ENCODE assay signal across 10 mouse cellular contexts in genomic region chr4:46258774-46259173, GRCm38 (mm10).
DNase-seq lines count a peak whose midpoint lies in the region; ATAC-seq and TF ChIP-seq lines count a peak whose summit lies in the region.
"Had no signal": no experiment of that assay in that cellular context is flagged by ENCODE, and none has a peak within 500 bp of the region (broad histone marks: within the 10 kb centered on the region; RNA-seq: fewer than 3 reads in every experiment).

No protein-coding gene starts in this region.

- 0 out of 2 replicates have a peak, but pooled peaks have one; percentile 27 for ATAC-seq in forebrain, postnatal 0 days
- ATAC-seq in forebrain, embryonic 15.5 days (replicated peaks): no peak
- ATAC-seq in liver, embryonic 14.5 days (ENCODE audit: insufficient read depth): no peak
- ATAC-seq in liver, postnatal 0 days: no peak
- ATAC-seq: intestine, embryonic 16.5 days had no signal

- peak; percentile 45 for TF ChIP-seq CTCF in forebrain, postnatal 0 days (IDR thresholded peaks at IDR 0.05; ENCODE audit: low read depth)
- TF ChIP-seq CTCF in liver, embryonic 14.5 days (IDR thresholded peaks at IDR 0.05; ENCODE audit: low read depth): 0 out of 2 replicates have a peak, but pooled peaks have one; percentile 9
- no peak for TF ChIP-seq CTCF in liver, postnatal 0 days (IDR thresholded peaks at IDR 0.05; ENCODE audit: low read depth)
- TF ChIP-seq CTCF in brain, embryonic 14.5 days (IDR thresholded peaks at IDR 0.05; ENCODE audit: borderline replicate concordance, extremely low read depth, insufficient read depth, insufficient read length): peak; percentile 35; the same call in 1 of the 2 replicates

- DNase-seq in forebrain, postnatal 0 days: peak; percentile 48
- no peak for DNase-seq in liver, embryonic 14.5 days (ENCODE audit: low read depth in 3 of 3, low spot score in 3 of 3)
- no peak for DNase-seq in liver, postnatal 0 days
- peak; percentile 43 for DNase-seq in brain, embryonic 14.5 days (ENCODE audit: low read depth)
- peak; percentile 11 for DNase-seq in lung, postnatal 14 days
- DNase-seq in T-cell, adult 2 months (ENCODE audit: low spot score): no peak
- DNase-seq in adrenal gland, adult 18-20 months (ENCODE audit: low spot score in 2 of 2): no peak
- DNase-seq: adrenal gland, adult 8-10 months had no signal

- no peaks in the 10 kb centered on the region for H3K9me3 ChIP-seq in forebrain, postnatal 0 days (ENCODE audit: low read length)
- no peaks in the 10 kb centered on the region for H3K9me3 ChIP-seq in forebrain, embryonic 15.5 days
- H3K9me3 ChIP-seq in liver, embryonic 14.5 days (ENCODE audit: control insufficient read depth, low read length): no peaks in the 10 kb centered on the region
- no peaks in the 10 kb centered on the region for H3K9me3 ChIP-seq in liver, postnatal 0 days (ENCODE audit: low read length)

- H3K27ac ChIP-seq in forebrain, postnatal 0 days (ENCODE audit: low read depth, low read length): no peak overlapping the region
- H3K27ac ChIP-seq in forebrain, embryonic 15.5 days (replicated peaks): no peak overlapping the region
- no peak overlapping the region for H3K27ac ChIP-seq in liver, embryonic 14.5 days
- no peak overlapping the region for H3K27ac ChIP-seq in liver, postnatal 0 days (ENCODE audit: low read depth)

- no peak for TF ChIP-seq POLR2A in brain, embryonic 14.5 days (IDR thresholded peaks at IDR 0.05; ENCODE audit: borderline replicate concordance, extremely low read depth, insufficient read depth, insufficient read length, poor library complexity, severe bottlenecking)

- no peaks in the 10 kb centered on the region for H3K4me1 ChIP-seq in forebrain, postnatal 0 days (ENCODE audit: insufficient read depth)
- H3K4me1 ChIP-seq in forebrain, embryonic 15.5 days: no peaks in the 10 kb centered on the region
- no peaks in the 10 kb centered on the region for H3K4me1 ChIP-seq in liver, embryonic 14.5 days (replicated peaks; ENCODE audit: control insufficient read depth in 2 of 2, insufficient read depth in 2 of 2, low read length in 1 of 2)
- no peaks in the 10 kb centered on the region for H3K4me1 ChIP-seq in liver, postnatal 0 days (ENCODE audit: insufficient read depth)

- 53% methylated on average over 5 of the region's 5 CpGs for WGBS in forebrain, postnatal 0 days
- WGBS in forebrain, embryonic 15.5 days: 72% methylated on average over 5 of the region's 5 CpGs
- WGBS in liver, embryonic 14.5 days (ENCODE audit: insufficient replicate concordance): 51% methylated on average over 5 of the region's 5 CpGs
- WGBS in liver, postnatal 0 days (ENCODE audit: insufficient replicate concordance): 57% methylated on average over 5 of the region's 5 CpGs

- H3K4me3 ChIP-seq in forebrain, postnatal 0 days (ENCODE audit: low read depth, low read length): no peak overlapping the region
- no peak overlapping the region for H3K4me3 ChIP-seq in forebrain, embryonic 15.5 days
- no peak overlapping the region for H3K4me3 ChIP-seq in liver, embryonic 14.5 days (ENCODE audit: insufficient read depth in 1 of 2, low read depth in 2 of 2, low read length in 2 of 2)
- no peak overlapping the region for H3K4me3 ChIP-seq in liver, postnatal 0 days (ENCODE audit: low read depth, low read length)

- no peak overlapping the region for H3K9ac ChIP-seq in forebrain, postnatal 0 days
- no peak overlapping the region for H3K9ac ChIP-seq in forebrain, embryonic 15.5 days (replicated peaks)
- no peak overlapping the region for H3K9ac ChIP-seq in liver, embryonic 14.5 days (replicated peaks)
- H3K9ac ChIP-seq in liver, postnatal 0 days (replicated peaks): no peak overlapping the region

- no peak overlapping the region for H3K4me2 ChIP-seq in forebrain, postnatal 0 days (ENCODE audit: low read depth)
- H3K4me2 ChIP-seq in forebrain, embryonic 15.5 days (replicated peaks): no peak overlapping the region
- no peak overlapping the region for H3K4me2 ChIP-seq in liver, embryonic 14.5 days (ENCODE audit: low read depth)
- H3K4me2 ChIP-seq in liver, postnatal 0 days (ENCODE audit: low read depth, low read length): no peak overlapping the region

- no peaks in the 10 kb centered on the region for H3K36me3 ChIP-seq in forebrain, postnatal 0 days (ENCODE audit: insufficient read depth)
- no peaks in the 10 kb centered on the region for H3K36me3 ChIP-seq in forebrain, embryonic 15.5 days
- no peaks in the 10 kb centered on the region for H3K36me3 ChIP-seq in liver, embryonic 14.5 days (replicated peaks; ENCODE audit: control insufficient read depth, insufficient read depth, low read depth)
- no peaks in the 10 kb centered on the region for H3K36me3 ChIP-seq in liver, postnatal 0 days (replicated peaks; ENCODE audit: insufficient read depth, low read length)

- no peaks in the 10 kb centered on the region for H3K27me3 ChIP-seq in forebrain, postnatal 0 days (ENCODE audit: insufficient read depth, low read length)
- no peaks in the 10 kb centered on the region for H3K27me3 ChIP-seq in forebrain, embryonic 15.5 days
- H3K27me3 ChIP-seq in liver, embryonic 14.5 days (ENCODE audit: control insufficient read depth, insufficient read depth, low read length): no peaks in the 10 kb centered on the region
- H3K27me3 ChIP-seq in liver, postnatal 0 days (ENCODE audit: insufficient read depth, low read length): 0 out of 2 replicates have a peak, but pooled peaks cover 2% of the 10 kb centered on the region

- TF ChIP-seq EP300 in liver, embryonic 14.5 days (IDR thresholded peaks at IDR 0.05; ENCODE audit: low read depth): no peak
- no peak for TF ChIP-seq EP300 in liver, postnatal 0 days (IDR thresholded peaks at IDR 0.05; ENCODE audit: low read depth)

Comparison
In these comparisons a context has a peak if more than half of its experiments do, and no peak if none do; other contexts are left out.
1. DNase-seq: peak in forebrain, postnatal 0 days (single experiment), brain, embryonic 14.5 days (single experiment) and lung, postnatal 14 days (single experiment); none in liver, embryonic 14.5 days (0 of 3), liver, postnatal 0 days (single experiment), T-cell, adult 2 months (single experiment) and adrenal gland, adult 18-20 months (0 of 2).